Mouse (Mus musculus) small intestine, adult 2 months (tissue): ENCODE measurements around the gene Sept9.

Source experiments
- CTCF ChIP-seq: fragments of 200-500 bp; IDR thresholded peaks from 2 replicates; pipeline ENCODE4 v1.5.1; 2012; ENCODE audit warnings: low read depth, mild to moderate bottlenecking, control low read depth, inconsistent platforms, low read length, moderate library complexity, mixed read lengths; ENCODE audit not compliant: insufficient replicate concordance, insufficient read length; ENCODE audit errors: extremely low read depth
- POLR2A ChIP-seq: fragments of 200-500 bp; IDR thresholded peaks from 2 replicates; pipeline ENCODE4 v1.6.1; 2012; ENCODE audit warnings: low read depth, mild to moderate bottlenecking, control low read depth, inconsistent platforms, low read length, moderate library complexity

- TF ChIP-seq CTCF (no peak), POLR2A (no peak)
These were observed 42.7 kb upstream of the Sept9 start for GRCm38 (mm10) chr11:117156725-117157124.
